Mouse (Mus musculus) neural tube, embryonic 11.5 days (tissue): ENCODE data around the gene Nr0b2. TPM values are rescaled to one million over a fixed set of nuclear protein-coding genes. Genes with fewer than 3 reads are reported as not detected.

Experiments used
- ATAC-seq: fragments of 200-750 bp; cut with Nextera tagmentation; 2 replicates; pipeline ENCODE4 v1.8.0; 2017; ENCODE audit warnings: moderate number of reproducible peaks, mild to moderate bottlenecking, moderate TSS enrichment, moderate library complexity; ENCODE audit not compliant: insufficient read depth, low FRiP score, low TSS enrichment
- DNase-seq: peaks from one replicate; pipeline ENCODE4 v3.0.0-alpha.2; 2015; ENCODE audit warnings: low spot score
- H3K27ac ChIP-seq: fragments of 300-500 bp; sonication (generic); 2 replicates; pipeline ENCODE4 v1.5.1; 2014; ENCODE audit warnings: low read depth, mild to moderate bottlenecking, low read length
- H3K27me3 ChIP-seq: fragments of 300-500 bp; sonication (generic); 2 replicates; pipeline ENCODE4 v1.6.1; 2014; ENCODE audit warnings: mild to moderate bottlenecking, low read length, mixed read lengths; ENCODE audit not compliant: control insufficient read depth, insufficient read depth
- H3K36me3 ChIP-seq: fragments of 300-500 bp; sonication (generic); 2 replicates; pipeline ENCODE4 v1.6.1; 2014; ENCODE audit warnings: mild to moderate bottlenecking, low read length, moderate library complexity, mixed read lengths; ENCODE audit not compliant: control insufficient read depth, insufficient read depth
- H3K4me1 ChIP-seq: fragments of 300-500 bp; sonication (generic); 2 replicates; pipeline ENCODE4 v1.6.1; 2014; ENCODE audit warnings: low read length, mixed read lengths; ENCODE audit not compliant: control insufficient read depth, insufficient read depth
- H3K4me2 ChIP-seq: fragments of 300-500 bp; sonication (generic); 2 replicates; pipeline ENCODE4 v1.6.1; 2014; ENCODE audit warnings: low read depth, mild to moderate bottlenecking, moderate library complexity
- H3K4me3 ChIP-seq: fragments of 300-500 bp; sonication (generic); 2 replicates; pipeline ENCODE4 v1.5.1; 2014; ENCODE audit warnings: low read depth, low read length
- H3K9ac ChIP-seq: fragments of 300-500 bp; sonication (generic); 2 replicates; pipeline ENCODE4 v1.6.1; 2014; ENCODE audit warnings: mild to moderate bottlenecking, low read length
- H3K9me3 ChIP-seq: fragments of 300-500 bp; sonication (generic); 2 replicates; pipeline ENCODE4 v1.6.1; 2016; ENCODE audit warnings: low read length; ENCODE audit not compliant: control insufficient read depth
- WGBS: fragments of 180-500 bp; shearing (Covaris S2); extraction: QIAGEN DNeasy Blood & Tissue Kit; methylation state at CpG from one replicate; pipeline ENCODE4 v1.1.7; 2014; 5-methylcytosine and 5-hydroxymethylcytosine counted together
- polyA plus RNA-seq: library from polyadenylated mRNA; unstranded; fragments of >200 nt; fragmentation: Nextera tagmentation; extraction: Ambion mirVana; gene quantifications from 2 replicates; pipeline ENCODE4 v1.2.1, GENCODE M21; 2014

The Nr0b2 gene
- polyA plus RNA-seq, 1 experiment from 2014 or later: not detected

DNA sequence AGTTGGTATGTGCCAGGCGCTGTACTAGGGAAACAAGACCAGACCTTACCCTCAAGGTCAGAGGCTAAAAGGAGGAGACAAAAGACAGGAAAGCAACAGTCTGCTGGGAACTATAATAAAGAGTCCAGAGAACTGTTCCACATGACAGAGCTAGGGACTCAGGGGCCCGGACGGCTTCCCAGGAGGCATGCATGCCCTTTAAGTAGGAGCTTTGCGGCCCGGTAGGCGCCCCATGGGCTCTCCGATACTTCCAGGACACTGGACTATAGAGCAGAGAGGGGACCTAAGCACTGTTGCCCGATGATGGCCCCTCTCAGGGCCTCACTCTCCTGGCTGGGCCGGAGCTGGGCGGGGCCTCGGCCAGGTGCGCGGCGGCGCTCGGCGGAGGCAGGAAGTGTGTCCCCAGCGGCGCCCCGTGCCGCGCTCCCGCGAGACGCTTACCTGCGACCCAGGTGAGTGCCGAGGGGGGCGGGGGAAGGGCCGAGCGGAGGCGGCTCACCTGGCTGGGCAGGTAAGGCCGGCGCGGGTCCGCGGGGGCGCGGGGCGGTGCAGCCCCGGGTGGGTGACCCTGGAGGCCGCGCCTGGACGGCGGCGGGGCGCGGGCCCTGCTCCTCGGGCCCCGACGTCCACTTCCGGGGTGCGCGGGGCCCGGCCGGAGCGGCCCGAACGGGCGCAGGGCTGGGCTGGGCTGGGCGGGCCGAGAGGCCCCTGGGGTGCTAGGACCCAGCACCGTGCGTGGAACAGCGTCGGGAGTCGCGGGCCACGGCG is 34.4 kb upstream of the Nr0b2 start, which contains the start of gene Kdf1:
TSS of gene Kdf1 (plus strand) at position 363 of the 768 bp plus-strand sequence.
- H3K9ac ChIP-seq: no peak within 1 kb of the TSS
- H3K4me1 ChIP-seq: no peaks in the 10 kb centered on the region
- H3K36me3 ChIP-seq: no peaks in the 10 kb centered on the region
- no peak within 1 kb of the TSS for H3K27ac ChIP-seq
- peak within 1 kb of the TSS; percentile 27 for H3K4me3 ChIP-seq
- no peak for ATAC-seq
- 4% methylated on average over 53 of the region's 69 CpGs for WGBS
- DNase-seq: no peak
- H3K9me3 ChIP-seq: no peaks in the 10 kb centered on the region
- peak within 1 kb of the TSS; percentile 27 for H3K4me2 ChIP-seq
- peaks cover 34% of the 10 kb centered on the region for H3K27me3 ChIP-seq

DNA sequence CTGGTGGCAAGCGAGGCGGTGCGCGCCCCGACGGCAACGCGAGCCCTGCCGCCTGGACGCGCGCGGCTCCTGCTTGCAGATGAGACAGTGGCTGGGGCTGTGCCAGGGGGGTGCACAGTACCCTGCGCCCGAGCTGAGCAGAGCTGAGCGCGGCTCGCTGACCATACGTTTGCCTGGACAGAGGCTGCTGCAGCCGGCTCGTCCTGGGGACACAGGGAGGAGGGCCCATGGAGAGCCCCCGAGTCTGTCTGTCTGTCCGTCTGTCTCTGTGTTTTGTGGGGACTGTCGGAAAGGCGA is 33.9 kb upstream of the Nr0b2 start:
- peak overlapping the region; percentile 27; the same call in 1 of the 2 replicates for H3K4me3 ChIP-seq
- no peaks in the 10 kb centered on the region for H3K4me1 ChIP-seq
- H3K4me2 ChIP-seq: peak overlapping the region; percentile 27
- no peak overlapping the region for H3K27ac ChIP-seq
- H3K27me3 ChIP-seq: peaks cover 34% of the 10 kb centered on the region
- no peak overlapping the region for H3K9ac ChIP-seq
- no peaks in the 10 kb centered on the region for H3K36me3 ChIP-seq
- ATAC-seq: no peak
- 6% methylated on average over 25 of the region's 25 CpGs for WGBS
- no peak for DNase-seq
- H3K9me3 ChIP-seq: no peaks in the 10 kb centered on the region

DNA sequence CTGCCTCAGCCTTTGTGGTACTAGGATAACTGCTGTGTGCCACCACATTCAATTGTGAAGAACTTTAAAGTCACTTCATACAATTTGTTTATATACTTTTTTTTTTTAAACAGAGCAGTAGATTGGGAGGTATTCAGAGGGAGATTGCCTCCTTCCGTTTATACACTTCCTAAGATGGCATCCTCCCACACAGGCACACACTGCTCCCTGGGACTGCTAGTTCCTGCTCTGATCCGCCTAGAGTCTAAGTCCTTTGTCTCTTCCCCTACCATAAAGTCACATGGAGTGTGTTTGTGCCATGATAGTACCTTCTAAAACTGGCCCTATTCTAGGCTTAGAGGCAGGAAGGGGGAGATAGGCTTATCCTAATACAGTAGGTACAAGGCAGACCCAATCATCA is 31.7 kb upstream of the Nr0b2 start:
- no peaks in the 10 kb centered on the region for H3K36me3 ChIP-seq
- H3K27ac ChIP-seq: no peak overlapping the region
- H3K27me3 ChIP-seq: peaks cover 34% of the 10 kb centered on the region
- no peak overlapping the region for H3K9ac ChIP-seq
- WGBS: 69% methylated on average over 2 of the region's 2 CpGs
- no peak for DNase-seq
- no peaks in the 10 kb centered on the region for H3K9me3 ChIP-seq
- no peak overlapping the region for H3K4me3 ChIP-seq
- H3K4me1 ChIP-seq: no peaks in the 10 kb centered on the region
- H3K4me2 ChIP-seq: no peak overlapping the region
- ATAC-seq: no peak

DNA sequence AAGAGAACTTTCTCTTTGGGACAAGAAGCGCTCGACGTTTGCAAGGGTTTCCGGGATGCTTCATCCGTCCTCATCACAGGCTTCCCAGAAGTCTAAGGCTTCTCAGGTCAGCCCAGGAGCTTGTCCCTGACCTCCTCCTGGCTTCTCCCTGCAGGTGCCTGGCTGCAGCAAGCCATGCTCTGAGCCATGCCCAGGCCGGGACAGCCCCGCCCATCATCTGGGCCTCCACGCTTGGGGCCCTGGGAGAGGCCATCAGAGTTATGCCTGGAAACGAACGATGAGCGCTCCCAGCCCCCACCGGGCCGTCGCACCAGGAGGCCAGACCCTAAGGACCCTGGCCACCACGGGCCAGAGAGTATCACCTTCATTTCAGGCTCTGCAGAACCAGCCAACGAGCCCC is 25.4 kb upstream of the Nr0b2 start:
- no peaks in the 10 kb centered on the region for H3K27me3 ChIP-seq
- no peak overlapping the region for H3K27ac ChIP-seq
- H3K36me3 ChIP-seq: peaks cover 9% of the 10 kb centered on the region
- ATAC-seq (no peak), DNase-seq (no peak)
- no peak overlapping the region for H3K9ac ChIP-seq
- H3K4me3 ChIP-seq: no peak overlapping the region
- no peaks in the 10 kb centered on the region for H3K4me1 ChIP-seq
- no peaks in the 10 kb centered on the region for H3K9me3 ChIP-seq
- WGBS: 80% methylated on average over 16 of the region's 16 CpGs
- H3K4me2 ChIP-seq: no peak overlapping the region

DNA sequence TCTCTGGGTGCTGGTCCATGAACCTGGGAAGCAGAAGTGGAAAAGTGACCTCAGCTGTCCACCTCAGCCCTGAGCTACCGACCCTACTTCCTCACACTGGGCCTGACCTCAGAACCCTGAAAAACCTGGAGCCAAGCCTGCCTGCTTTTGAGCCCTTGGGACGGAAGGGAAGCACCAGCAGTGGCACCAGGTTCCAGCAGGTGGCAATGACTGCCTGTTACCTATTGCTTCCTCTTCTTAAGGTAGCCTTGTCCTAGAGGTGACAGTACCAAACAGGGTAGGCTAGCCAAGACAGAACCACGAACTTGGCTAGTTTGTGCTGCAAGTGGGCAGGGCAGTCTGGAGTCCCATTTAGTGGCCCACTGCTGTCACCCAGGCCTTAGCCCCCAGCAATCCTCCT is 20.4 kb upstream of the Nr0b2 start:
- Histone ChIP-seq H3K9me3 (no peaks in the 10 kb centered on the region), H3K9ac (no peak overlapping the region), H3K4me3 (no peak overlapping the region), H3K27ac (no peak overlapping the region), H3K4me1 (no peaks in the 10 kb centered on the region), H3K27me3 (no peaks in the 10 kb centered on the region), H3K36me3 (peaks cover 30% of the 10 kb centered on the region), H3K4me2 (no peak overlapping the region)
- WGBS: 90% methylated on average over 3 of the region's 3 CpGs
- no peak for DNase-seq
- ATAC-seq: no peak

DNA sequence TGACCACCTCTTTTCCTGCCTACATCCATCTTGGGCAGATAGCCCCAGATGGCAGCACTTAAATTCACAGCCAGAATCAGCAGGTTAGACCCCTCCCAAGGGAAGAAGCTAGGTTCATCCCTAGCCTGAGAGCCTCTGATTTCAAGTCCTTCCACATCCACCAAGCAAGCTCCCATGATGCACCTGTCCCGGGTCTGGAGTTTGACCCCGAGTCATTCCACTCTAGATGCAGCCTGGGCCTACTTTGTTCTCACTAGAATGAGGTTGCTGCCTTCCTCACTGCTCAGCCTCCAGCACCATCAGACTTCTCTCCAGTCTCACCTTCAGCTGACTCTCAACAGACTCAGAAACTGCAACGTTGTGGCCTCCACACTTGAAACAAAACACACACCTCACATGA is 17.1 kb upstream of the Nr0b2 start:
- Histone ChIP-seq H3K4me1 (no peaks in the 10 kb centered on the region), H3K36me3 (peaks cover 41% of the 10 kb centered on the region), H3K4me2 (no peak overlapping the region), H3K9ac (no peak overlapping the region), H3K4me3 (no peak overlapping the region), H3K9me3 (no peaks in the 10 kb centered on the region), H3K27me3 (no peaks in the 10 kb centered on the region), H3K27ac (no peak overlapping the region)
- DNase-seq (no peak), ATAC-seq (no peak)
- WGBS: 91% methylated on average over 3 of the region's 3 CpGs

DNA sequence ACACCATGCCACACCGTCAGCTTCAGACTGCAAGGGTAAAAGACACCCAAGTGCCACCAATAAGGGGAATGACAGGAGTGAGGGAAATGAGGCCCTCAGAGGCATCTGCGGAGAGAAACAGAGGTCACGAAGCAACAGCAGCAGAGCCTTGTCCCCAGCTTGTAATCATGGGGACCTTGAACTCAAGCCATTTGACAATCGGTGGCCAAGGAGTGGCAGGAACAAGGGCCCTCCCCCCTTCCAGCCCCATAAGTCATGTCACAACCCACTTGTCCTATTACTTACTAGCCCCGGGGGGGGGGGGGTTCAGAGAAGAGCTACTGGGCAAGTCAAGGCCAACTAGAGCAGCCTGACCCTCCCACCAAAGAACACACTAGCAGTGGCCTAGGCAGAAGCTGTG is 16.5 kb upstream of the Nr0b2 start:
- Histone ChIP-seq H3K4me3 (no peak overlapping the region), H3K4me2 (no peak overlapping the region), H3K27me3 (no peaks in the 10 kb centered on the region), H3K36me3 (peaks cover 42% of the 10 kb centered on the region), H3K9me3 (no peaks in the 10 kb centered on the region), H3K27ac (no peak overlapping the region), H3K9ac (no peak overlapping the region), H3K4me1 (no peaks in the 10 kb centered on the region)
- DNase-seq (no peak), ATAC-seq (no peak)
- whole genome bisulfite sequencing: 92% methylated on average over 5 of the region's 5 CpGs

DNA sequence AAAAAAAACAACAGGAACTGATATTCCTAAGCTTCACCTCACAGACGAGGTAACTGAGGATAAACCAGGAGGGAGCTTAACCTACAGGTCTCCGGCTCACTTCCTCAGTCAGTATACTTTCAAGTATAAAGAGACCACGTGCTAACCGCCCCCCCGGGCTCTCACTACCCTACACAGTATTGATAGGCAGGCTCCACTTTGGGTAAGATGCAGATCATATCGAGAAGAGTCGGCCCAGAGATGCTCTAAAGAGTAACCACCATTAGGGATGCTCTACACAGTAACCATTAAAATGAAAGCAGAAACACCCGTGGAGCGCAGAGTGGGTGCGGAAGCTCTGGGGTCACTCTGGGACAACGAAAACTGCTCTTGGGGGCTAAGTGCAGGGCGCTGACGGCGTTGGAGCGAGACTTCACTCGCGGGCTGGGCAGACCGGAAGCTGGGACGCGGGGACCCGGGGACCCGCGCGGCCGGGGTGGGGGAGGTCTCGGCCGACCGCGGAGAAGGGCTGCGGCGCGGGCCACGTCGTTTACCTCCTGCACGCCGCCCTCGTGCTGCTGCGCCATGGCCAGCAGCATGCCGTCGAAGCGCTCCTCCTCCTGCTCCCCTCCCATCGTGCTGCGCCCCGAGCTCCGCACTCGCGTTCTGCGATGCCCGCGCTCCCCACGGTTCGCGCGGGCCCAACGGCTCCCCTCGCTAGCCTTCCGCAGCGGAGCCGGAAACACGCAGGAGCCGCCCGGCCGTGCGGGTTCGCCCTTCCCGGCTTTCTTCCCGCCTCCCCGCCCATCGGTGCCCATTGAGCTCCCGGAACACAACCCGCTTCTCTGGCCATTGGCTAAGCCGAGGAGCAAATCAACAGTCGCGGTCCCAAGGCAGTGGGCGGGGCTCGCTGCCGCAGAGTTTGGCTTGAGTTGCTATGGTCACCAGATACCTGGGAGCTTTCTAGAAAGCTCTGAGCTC is 7.6 kb upstream of the Nr0b2 start, which contains the start of gene Nudc:
TSS of gene Nudc (minus strand) at position 725 of the 960 bp plus-strand sequence.
- Histone ChIP-seq H3K9ac (peak within 1 kb of the TSS; percentile 85), H3K27ac (0 out of 2 replicates have a peak within 1 kb of the TSS, but pooled peaks have one; percentile 23), H3K4me2 (peak within 1 kb of the TSS; percentile 72), H3K4me3 (peak within 1 kb of the TSS; percentile 93), H3K27me3 (no peaks in the 10 kb centered on the region), H3K36me3 (peaks cover 5% of the 10 kb centered on the region), H3K4me1 (peaks cover 6% of the 10 kb centered on the region), H3K9me3 (no peaks in the 10 kb centered on the region)
- WGBS: under 1% methylated on average over 68 of the region's 77 CpGs
- ATAC-seq: peak; percentile 97
- peak; percentile 96 for DNase-seq
